Mouse (Mus musculus) stomach, embryonic 16.5 days (tissue): ENCODE measurements around the gene Inpp5a. TPM values are rescaled to one million over a fixed set of nuclear protein-coding genes. Genes with fewer than 3 reads are reported as not detected.

Experiments used
- ATAC-seq: fragments of 200-750 bp; cut with Nextera tagmentation; 2 replicates; pipeline ENCODE4 v1.8.0; 2017; ENCODE audit warnings: moderate number of reproducible peaks, moderate TSS enrichment; ENCODE audit not compliant: insufficient read depth, low FRiP score
- H3K27ac ChIP-seq: fragments of 300-500 bp; sonication (generic); 2 replicates; pipeline ENCODE4 v1.5.1; 2014; ENCODE audit warnings: low read length
- H3K27me3 ChIP-seq: fragments of 300-500 bp; sonication (generic); 2 replicates; pipeline ENCODE4 v1.6.1; 2014; ENCODE audit warnings: low read length, control low read depth, mixed read lengths; ENCODE audit not compliant: control insufficient read depth, insufficient read depth
- H3K36me3 ChIP-seq: fragments of 300-500 bp; sonication (generic); 2 replicates; pipeline ENCODE4 v1.6.1; 2014; ENCODE audit warnings: low read length; ENCODE audit not compliant: control insufficient read depth, insufficient read depth
- H3K4me1 ChIP-seq: fragments of 300-500 bp; sonication (generic); 2 replicates; pipeline ENCODE4 v1.6.1; 2014; ENCODE audit warnings: low read length, control low read depth, mixed read lengths; ENCODE audit not compliant: control insufficient read depth, insufficient read depth
- H3K4me2 ChIP-seq: fragments of 300-500 bp; sonication (generic); 2 replicates; pipeline ENCODE4 v1.6.1; 2014; ENCODE audit warnings: low read depth, low read length, mixed read lengths
- H3K4me3 ChIP-seq: fragments of 300-500 bp; sonication (generic); replicated peaks from 2 replicates; pipeline ENCODE4 v1.5.1; 2014; ENCODE audit warnings: mild to moderate bottlenecking, low read length
- H3K9ac ChIP-seq: fragments of 300-500 bp; sonication (generic); 2 replicates; pipeline ENCODE4 v1.6.1; 2014; ENCODE audit warnings: low read length
- H3K9me3 ChIP-seq: fragments of 300-500 bp; sonication (generic); replicated peaks from 2 replicates; pipeline ENCODE4 v1.6.1; 2016; ENCODE audit warnings: low read length, control low read depth; ENCODE audit not compliant: control insufficient read depth
- WGBS: fragments of 180-500 bp; shearing (Covaris S2); extraction: QIAGEN DNeasy Blood & Tissue Kit; methylation state at CpG from one replicate; pipeline ENCODE4 v1.1.7; 2014; 5-methylcytosine and 5-hydroxymethylcytosine counted together
- polyA plus RNA-seq: library from polyadenylated mRNA; unstranded; fragments of >200 nt; fragmentation: Nextera tagmentation; extraction: Ambion mirVana; gene quantifications from 2 replicates; pipeline ENCODE4 v1.2.1, GENCODE M21; 2015

Inpp5a gene
- polyA plus RNA-seq, 1 experiment from 2014 or later = 21.3 TPM

DNA sequence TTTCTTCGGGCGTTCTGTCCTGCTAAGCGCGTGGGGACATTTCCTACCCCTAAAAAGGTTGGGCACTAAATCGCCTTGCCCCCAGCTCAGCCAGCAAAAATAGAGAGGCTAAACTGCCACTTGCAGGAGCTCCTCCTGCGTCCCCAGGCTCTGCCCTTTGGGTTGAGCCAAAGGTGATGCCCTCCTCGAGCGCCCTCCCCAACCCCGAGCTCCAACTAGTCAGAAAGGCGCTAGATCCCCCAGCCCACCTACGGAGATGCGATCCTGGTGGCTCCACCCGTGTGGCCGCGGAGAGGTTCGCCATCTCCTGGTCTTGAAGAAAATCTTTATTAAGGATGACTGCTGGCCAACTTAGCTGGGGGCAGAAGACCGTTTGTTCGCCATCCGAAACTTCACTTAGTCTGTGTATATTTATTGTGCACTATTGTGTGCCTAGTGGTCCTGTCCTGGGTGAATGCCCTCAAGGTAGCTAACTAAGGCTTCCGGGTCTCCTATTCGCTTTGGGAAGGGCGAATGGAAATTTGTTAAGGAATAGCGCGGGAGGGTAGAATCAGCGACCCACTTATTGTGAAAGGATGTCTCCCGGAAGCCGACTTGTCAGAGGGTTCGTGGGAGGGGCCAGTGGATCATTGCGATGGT is 196.4 kb downstream of the Inpp5a start:
- H3K27me3 ChIP-seq = peaks cover 79% of the 10 kb centered on the region
- H3K4me3 ChIP-seq = peak overlapping the region; percentile 19; the same call in 1 of the 2 replicates
- 6% methylated on average over 29 of the region's 29 CpGs for WGBS
- H3K4me1 ChIP-seq = peaks cover 27% of the 10 kb centered on the region
- no peak overlapping the region for H3K27ac ChIP-seq
- H3K36me3 ChIP-seq = no peaks in the 10 kb centered on the region
- no peaks in the 10 kb centered on the region for H3K9me3 ChIP-seq
- no peak for ATAC-seq
- H3K4me2 ChIP-seq = no peak overlapping the region
- H3K9ac ChIP-seq = no peak overlapping the region

DNA sequence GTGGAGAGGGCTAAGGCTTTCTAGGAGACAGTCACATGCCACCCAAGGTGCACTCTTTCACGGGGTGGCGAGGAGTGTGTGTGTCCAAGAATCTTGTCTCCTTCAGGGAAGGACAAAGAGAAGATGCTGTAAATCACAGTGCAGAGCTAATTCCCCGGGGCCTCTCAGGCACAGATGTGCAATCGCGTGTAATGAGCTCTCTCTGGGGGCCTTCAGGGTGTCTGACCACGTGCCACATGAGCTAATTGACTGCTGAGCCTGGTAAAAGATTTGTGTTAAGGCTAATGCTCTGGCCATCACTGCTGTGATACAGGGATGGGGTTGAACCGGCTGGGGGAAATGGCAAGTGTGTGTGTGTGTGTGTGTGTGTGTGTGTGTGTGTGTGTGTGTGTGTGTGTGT is 199.0 kb downstream of the Inpp5a start:
- peaks cover 11% of the 10 kb centered on the region; the same call in 1 of the 2 replicates for H3K4me1 ChIP-seq
- H3K4me3 ChIP-seq = no peak overlapping the region
- no peaks in the 10 kb centered on the region for H3K9me3 ChIP-seq
- H3K27me3 ChIP-seq = peaks cover 53% of the 10 kb centered on the region
- H3K9ac ChIP-seq = no peak overlapping the region
- no peaks in the 10 kb centered on the region for H3K36me3 ChIP-seq
- no peak for ATAC-seq
- H3K27ac ChIP-seq = no peak overlapping the region
- no peak overlapping the region for H3K4me2 ChIP-seq
- 30% methylated on average over 7 of the region's 7 CpGs for WGBS

DNA sequence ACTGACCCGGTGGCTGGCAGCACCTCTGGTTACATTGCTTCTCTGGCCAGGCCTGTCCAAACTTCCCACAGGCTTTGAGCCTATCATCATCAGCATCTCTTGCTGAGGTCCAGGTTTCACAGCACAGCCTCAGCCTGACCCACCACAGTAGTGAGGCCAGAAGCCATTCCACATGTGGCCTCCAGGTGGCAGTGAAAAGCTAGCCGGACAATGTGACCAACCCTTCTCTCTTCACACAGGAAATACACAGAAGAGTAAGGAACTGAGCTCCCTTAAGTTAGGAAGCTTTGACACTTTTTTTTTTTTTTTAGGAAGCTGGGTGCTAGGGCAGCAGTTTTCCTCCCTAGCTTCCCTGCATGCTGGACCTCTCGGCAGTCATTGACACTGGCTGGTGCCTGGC is 201.4 kb downstream of the Inpp5a start:
- 47% methylated on average over 3 of the region's 3 CpGs for WGBS
- Histone ChIP-seq H3K27ac (no peak overlapping the region), H3K4me2 (no peak overlapping the region), H3K36me3 (no peaks in the 10 kb centered on the region), H3K4me3 (no peak overlapping the region), H3K27me3 (peaks cover 29% of the 10 kb centered on the region), H3K9ac (no peak overlapping the region), H3K9me3 (no peaks in the 10 kb centered on the region), H3K4me1 (no peaks in the 10 kb centered on the region)
- ATAC-seq = no peak

DNA sequence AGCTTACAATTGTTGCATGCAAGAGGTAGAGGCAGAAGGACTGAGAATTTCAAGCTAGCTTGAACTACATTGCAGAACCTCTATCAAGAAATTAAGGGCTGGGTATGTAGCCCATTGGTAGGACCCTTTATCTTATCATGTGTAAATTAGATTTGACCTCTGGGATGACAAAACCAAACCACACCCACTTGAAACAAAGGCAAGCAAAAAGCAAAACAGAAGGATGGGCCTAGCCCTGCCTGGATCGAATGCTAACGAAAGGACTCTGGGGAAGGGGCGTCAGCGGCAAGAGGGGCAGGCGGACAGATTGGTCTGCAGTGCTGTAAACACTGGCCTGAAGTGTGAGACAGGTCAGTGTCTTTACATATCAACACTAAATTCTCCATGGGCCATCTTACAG is 202.4 kb downstream of the Inpp5a start:
- ATAC-seq = no peak
- Histone ChIP-seq H3K36me3 (no peaks in the 10 kb centered on the region), H3K4me1 (no peaks in the 10 kb centered on the region), H3K4me3 (no peak overlapping the region), H3K27ac (no peak overlapping the region), H3K9me3 (no peaks in the 10 kb centered on the region), H3K4me2 (no peak overlapping the region), H3K27me3 (peaks cover 19% of the 10 kb centered on the region), H3K9ac (no peak overlapping the region)
- WGBS = 86% methylated on average over 5 of the region's 5 CpGs

DNA sequence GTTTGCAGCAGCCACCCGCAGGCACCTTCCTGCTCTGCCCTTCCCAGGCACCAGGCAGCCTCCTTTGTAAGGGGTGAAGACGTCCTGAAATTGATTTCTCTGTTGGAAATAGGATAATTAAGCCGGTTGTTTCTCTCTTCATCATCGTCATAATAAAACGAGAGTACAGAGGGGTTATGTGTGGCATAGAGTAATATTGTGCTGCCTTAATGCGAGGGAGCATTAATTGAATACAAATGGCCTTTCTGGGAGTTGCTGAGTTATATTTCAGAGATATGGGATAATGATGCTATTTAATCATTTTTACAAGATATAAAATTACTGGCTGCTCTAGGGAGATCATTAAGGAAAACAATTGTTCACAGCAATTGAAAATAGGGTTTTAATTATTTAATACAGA is 206.4 kb downstream of the Inpp5a start:
- Histone ChIP-seq H3K4me3 (no peak overlapping the region), H3K27ac (no peak overlapping the region), H3K4me2 (no peak overlapping the region), H3K9ac (no peak overlapping the region), H3K27me3 (no peaks in the 10 kb centered on the region), H3K4me1 (no peaks in the 10 kb centered on the region), H3K9me3 (no peaks in the 10 kb centered on the region), H3K36me3 (no peaks in the 10 kb centered on the region)
- no peak for ATAC-seq
- WGBS = 73% methylated on average over 6 of the region's 6 CpGs

DNA sequence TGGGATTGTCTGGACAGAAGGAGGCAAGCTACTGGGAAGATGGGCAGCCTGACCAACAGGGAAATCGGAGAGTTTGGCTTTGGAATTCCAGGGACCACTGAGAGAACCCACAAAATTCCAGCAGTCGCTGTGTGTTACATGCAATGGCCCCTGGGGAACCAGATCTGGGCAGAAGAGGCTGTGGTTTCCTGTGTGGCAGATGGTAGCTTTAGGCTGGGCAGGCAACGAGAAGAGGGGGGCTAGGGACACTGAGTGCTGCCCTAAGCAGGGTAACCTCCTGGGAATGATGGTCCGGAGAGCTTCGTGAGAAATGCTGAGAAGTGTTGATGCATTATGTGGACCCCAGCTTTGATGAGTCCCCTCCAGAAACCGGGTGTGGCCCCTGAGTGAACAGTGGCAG is 207.0 kb downstream of the Inpp5a start:
- H3K9me3 ChIP-seq = no peaks in the 10 kb centered on the region
- H3K27ac ChIP-seq = no peak overlapping the region
- H3K4me3 ChIP-seq = no peak overlapping the region
- H3K36me3 ChIP-seq = no peaks in the 10 kb centered on the region
- no peak overlapping the region for H3K4me2 ChIP-seq
- H3K27me3 ChIP-seq = peaks cover 1% of the 10 kb centered on the region; the same call in 1 of the 2 replicates
- no peak for ATAC-seq
- H3K9ac ChIP-seq = no peak overlapping the region
- 57% methylated on average over 6 of the region's 6 CpGs for WGBS
- no peaks in the 10 kb centered on the region for H3K4me1 ChIP-seq

DNA sequence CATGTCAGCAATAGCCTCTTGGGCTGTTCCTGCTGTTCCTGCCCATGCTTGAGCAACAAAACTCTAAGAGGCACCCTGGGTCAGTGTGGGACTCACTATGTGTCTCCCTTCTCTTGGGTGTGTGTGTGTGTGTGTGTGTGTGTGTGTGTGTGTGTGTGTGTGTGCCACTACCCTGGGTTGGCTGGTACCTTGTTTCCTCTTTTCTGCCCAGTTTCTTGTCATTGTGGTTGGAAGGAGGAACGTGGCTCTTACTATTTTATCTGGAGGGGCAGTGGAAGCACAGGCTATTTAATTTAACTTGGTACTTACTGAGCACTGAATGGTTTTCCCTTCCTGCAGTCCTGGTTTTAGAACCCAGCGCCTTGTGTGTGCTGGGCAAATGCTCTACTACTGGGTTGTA is 221.4 kb downstream of the Inpp5a start:
- no peak overlapping the region for H3K4me2 ChIP-seq
- no peaks in the 10 kb centered on the region for H3K36me3 ChIP-seq
- WGBS = 68% methylated on average over 2 of the region's 2 CpGs
- no peak for ATAC-seq
- H3K27me3 ChIP-seq = no peaks in the 10 kb centered on the region
- H3K9me3 ChIP-seq = no peaks in the 10 kb centered on the region
- no peak overlapping the region for H3K27ac ChIP-seq
- H3K9ac ChIP-seq = no peak overlapping the region
- no peaks in the 10 kb centered on the region for H3K4me1 ChIP-seq
- H3K4me3 ChIP-seq = no peak overlapping the region

DNA sequence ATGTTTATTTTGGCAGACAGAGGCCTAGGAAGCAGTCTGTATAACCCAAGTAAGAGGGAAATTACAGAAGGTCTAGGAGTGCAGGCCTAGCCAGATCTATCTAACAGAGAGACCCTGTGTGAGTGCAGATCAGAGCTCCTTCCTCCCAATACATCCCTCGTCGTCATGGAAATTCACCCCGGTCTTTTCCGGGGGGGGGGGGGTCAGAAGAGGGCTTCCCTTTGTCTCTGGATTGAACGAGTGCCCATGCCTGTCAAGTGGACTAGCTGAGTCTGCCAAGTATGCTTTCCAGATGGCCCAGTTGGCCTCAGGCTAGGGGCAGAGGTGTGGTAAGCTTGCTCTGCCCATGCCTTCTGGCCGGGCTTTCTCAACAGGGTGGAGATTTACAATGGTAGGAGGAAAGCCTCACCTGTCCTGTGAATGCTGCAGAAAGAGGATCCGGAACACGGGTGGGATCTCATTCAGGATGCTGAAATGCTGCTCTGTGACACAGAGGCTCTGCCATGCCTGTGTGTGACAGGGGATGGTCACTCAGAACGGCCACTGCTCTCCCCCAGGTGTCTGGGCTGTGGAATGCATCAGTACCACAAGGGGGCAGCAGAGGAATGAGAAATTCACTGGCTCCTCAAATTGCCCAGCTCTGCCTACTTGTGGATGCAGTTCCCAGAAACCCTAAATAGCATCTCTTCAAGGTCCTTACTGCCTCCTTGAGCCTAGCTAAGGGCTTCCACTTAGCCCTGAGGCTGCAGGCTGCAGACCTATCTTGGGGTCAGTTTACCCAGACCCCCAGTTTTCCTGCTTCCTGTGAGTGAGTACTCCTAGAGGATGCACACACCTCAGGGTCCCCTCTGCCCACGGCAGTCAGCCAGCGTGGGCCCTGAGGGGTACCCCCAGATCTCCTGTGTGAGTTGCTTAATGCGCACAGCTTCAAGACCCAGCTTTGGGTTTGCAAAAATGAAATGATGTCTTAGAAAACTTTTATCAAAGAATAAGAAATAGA is 227.2 kb downstream of the Inpp5a start:
- no peak overlapping the region for H3K4me3 ChIP-seq
- H3K27ac ChIP-seq = no peak overlapping the region
- no peaks in the 10 kb centered on the region for H3K4me1 ChIP-seq
- ATAC-seq = peak; percentile 45; the same call in 1 of the 2 replicates
- H3K9me3 ChIP-seq = no peaks in the 10 kb centered on the region
- H3K27me3 ChIP-seq = no peaks in the 10 kb centered on the region
- H3K9ac ChIP-seq = no peak overlapping the region
- 64% methylated on average over 12 of the region's 12 CpGs for WGBS
- H3K36me3 ChIP-seq = no peaks in the 10 kb centered on the region
- no peak overlapping the region for H3K4me2 ChIP-seq

DNA sequence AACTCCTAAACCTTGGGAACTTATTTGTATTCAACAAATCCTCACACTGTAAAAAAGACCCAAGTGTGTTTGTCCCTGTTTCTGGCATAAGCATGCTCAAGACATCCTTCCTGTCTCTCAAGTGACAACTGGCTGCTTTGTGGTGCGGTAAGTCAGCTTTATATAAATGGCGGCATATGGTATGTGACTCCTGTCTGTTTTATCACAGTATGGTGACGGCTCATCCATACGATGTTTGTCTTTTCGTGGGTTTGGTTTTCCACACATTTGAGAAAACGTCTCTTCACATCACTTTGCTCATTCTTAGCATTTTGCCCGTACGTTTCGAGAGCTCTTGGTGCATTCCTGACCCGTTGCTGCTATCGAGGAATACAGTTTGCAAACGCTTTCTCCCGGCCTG is 233.7 kb downstream of the Inpp5a start:
- 81% methylated on average over 13 of the region's 13 CpGs for WGBS
- H3K4me3 ChIP-seq = no peak overlapping the region
- H3K4me2 ChIP-seq = no peak overlapping the region
- no peak for ATAC-seq
- H3K4me1 ChIP-seq = no peaks in the 10 kb centered on the region
- no peak overlapping the region for H3K27ac ChIP-seq
- no peaks in the 10 kb centered on the region for H3K9me3 ChIP-seq
- H3K9ac ChIP-seq = no peak overlapping the region
- no peaks in the 10 kb centered on the region for H3K27me3 ChIP-seq
- no peaks in the 10 kb centered on the region for H3K36me3 ChIP-seq
